Mouse (Mus musculus): Measurements from ENCODE around the gene Pex12.

GRCm38 (mm10) chr11:83289036-83289435, 13.3 kb downstream of the Pex12 start:
- no peak for TF ChIP-seq CTCF (IDR thresholded peaks at IDR 0.05; ENCODE audit: low read depth)
- TF ChIP-seq EP300 (IDR thresholded peaks at IDR 0.05; ENCODE audit: low read depth), result no peak
